Mouse (Mus musculus): ENCODE measurements around the gene Gm10192.
"Not testable (repeated sequence)": the region's sequence is repeated elsewhere in the genome, so short reads cannot be mapped to it uniquely, and the experiment has no call there.

Gene Gm10192

DNA sequence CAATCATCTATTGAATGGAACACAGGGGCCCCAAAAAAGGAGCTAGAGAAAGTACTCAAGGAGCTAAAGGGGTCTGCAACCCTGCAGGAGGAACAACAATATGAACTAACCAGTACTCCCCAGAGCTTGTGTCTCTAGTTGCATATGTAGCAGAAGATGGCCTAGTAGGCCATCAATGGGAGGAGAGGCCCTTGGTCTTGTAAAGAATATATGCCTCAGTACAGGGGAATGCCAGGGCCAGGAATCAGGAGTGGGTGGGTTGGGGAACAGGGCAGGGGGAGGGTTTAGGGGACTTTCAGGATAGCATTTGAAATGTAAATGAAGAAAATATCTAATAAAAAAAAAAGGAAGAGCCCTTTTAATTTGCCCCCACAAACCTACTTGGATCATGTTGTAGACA is at the start of gene Gm10192:
Gene Gm10192, minus strand, starts transcription at position 101 of the 400 bp plus-strand sequence.
- not testable (repeated sequence) for DNase-seq (ENCODE audit: low spot score in 2 of 2)

DNA sequence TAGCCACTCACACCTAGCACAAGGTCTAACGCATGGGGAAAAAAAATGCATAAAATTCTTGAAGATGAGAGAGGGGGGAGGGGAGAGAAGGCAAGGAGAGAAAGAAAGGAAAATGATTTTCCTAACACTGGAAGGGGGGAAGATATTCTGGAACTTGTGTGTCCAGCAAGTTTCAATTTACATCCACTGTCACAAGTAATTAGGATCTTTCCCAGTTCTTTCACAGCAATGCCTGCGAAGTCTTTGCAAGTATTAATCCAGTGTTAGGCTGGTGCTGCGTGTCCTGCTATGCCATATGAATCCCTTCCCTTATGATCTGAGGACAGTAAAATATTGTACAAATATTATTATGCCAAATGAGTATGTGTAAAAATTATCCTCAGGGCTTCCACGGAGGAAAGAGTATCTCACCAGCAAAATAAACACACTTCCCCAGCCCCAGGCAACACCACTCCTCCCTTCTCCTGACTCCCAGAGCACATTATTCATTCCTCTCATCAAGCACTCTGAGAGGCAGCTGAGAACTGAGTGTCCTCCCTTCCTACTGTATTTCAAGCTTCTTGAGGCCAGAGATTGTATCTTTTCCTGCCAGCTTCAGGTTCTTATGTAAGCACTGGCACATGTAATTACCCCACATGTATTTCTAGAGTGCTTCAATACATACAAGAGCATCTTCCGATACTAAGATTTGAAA is 47.6 kb upstream of the Gm10192 start:
- no peak for DNase-seq (ENCODE audit: low spot score in 2 of 2)

DNA sequence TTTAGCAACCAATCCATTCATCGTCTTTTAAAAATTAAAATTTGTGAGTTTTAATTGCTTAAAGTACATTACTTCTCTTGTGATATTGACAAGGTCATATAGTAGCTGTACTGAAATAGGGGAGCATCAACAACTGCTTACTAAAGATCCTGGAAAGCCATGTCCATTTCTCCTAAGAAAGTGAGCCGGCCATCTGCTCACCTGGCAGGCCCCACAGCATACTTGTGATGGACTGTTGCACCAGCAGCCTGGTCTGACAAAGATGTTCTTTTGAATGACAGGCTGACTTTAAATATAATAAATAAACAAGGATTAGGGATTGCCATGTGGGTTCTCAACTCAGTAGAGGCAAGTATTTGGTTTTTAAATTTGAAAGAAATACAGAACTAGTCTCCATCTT is 36.7 kb upstream of the Gm10192 start:
- no peak for DNase-seq (ENCODE audit: low spot score in 2 of 2)

DNA sequence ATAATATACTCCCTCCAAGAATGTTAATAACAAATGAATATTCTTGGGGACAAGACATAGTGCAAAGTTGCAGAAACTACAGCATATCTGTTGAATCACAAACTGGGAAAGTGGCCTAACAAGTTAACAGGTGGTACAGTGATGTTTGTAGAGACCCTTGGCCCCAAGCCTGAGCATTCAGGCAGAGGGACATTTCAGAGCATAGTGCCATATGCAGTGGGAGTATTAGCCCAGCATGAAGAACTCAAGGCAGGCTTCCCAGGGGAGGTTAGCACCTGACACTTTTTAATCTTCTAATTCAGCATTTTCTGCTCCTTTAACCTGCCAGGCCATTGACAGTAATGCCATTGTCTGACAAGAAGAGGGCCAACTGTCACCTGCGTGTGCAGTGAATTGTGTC is 34.9 kb upstream of the Gm10192 start:
- no peak for DNase-seq (ENCODE audit: low spot score in 2 of 2)

DNA sequence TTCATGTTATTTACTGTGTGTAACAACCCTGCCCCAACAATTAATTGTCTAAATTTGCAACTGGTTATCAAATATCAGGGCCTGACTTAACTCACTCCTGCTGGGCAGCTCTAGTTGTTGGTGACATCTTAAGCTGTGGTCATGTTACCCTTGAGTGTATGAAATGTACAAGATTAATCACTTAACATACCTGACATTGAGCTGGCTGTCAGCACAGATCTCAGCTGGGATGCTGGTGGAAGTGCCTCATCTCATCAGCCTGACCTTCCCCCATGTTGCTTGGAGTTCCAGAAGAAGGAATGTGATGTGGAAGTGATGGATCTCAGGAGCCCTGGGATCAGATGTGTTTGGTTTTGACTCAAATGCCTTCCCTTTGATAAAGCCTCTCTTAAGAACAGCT is 29.5 kb upstream of the Gm10192 start:
- DNase-seq (ENCODE audit: low spot score in 2 of 2): no peak

DNA sequence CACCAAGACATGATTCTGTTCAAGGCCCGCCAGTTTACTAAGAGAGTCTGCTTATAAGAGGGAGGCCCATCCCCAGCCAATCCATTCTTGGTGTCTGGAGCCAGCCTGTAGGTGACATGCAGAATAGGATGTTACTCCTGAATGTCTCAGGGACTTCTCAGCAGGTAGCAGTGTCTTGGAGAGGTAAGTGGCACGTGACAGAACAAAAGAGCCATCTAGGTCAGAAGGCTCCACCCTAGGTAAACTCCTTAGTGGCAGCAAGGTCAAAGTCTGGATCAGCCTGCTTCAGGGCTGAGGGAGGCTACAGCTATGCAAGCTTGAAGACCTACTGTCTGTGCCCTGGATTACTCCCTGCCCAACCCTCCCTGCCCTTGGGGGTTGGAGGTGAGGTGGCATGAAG is 20.0 kb upstream of the Gm10192 start:
- DNase-seq (ENCODE audit: low spot score in 2 of 2): not testable (repeated sequence)

DNA sequence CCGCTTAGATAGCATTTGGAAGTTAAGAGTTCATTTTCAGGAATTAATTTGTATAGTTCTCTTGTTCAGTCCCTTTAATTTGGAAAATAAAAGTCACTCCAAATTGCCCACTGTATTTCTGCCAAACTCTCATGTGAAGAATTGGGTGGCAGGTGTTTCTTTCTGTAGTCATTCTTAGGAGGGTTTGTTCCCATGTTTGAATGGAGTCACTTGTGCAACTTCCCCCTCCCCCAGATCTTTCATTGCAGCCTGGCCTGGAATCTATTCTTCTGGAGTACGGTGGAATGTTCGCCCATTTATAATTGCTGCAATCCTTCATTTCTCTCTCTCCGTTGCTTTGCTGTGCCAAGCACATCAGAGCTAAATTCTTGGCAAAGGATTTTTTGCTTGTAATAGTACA is 10.2 kb upstream of the Gm10192 start:
- no peak for DNase-seq (ENCODE audit: low spot score in 2 of 2)

DNA sequence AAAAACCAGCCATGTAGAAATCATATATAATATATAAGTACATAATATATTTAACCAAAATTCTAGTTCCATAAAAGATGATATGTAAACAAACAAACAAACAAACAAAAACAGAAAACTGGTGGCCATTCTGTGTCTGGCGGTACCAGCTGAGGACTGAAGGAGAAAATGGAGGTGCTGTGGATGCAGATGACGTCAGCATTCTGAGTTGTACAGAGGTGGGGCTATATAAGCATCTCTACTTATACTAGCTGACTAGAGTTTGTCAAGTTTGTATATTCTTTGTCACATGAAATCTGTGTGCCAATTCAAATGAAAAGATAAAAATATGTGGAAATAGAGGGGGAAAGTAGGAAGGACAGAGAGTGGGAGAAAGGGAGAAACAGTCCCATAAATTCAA is 9.6 kb upstream of the Gm10192 start:
- no peak for DNase-seq (ENCODE audit: low spot score in 2 of 2)

DNA sequence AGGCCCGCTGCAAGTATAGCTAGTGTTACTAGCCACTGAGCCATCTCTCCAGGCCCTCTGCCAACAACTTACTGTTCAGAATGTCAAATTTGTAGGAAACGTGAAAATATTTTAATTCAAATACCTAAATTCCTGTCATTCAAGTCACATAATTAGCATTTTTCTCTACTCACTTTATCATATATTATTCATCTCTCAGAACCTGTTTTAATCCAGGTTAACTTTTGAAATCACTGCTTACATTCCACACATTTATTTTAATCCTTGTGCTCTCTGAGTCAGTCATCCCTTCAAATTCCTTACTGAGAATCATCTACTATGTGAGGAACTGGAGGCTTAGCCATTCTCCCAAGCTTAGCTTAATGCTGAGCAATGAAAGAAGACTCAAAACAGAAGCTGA is 2.6 kb downstream of the Gm10192 start:
- no peak for DNase-seq (ENCODE audit: low spot score in 2 of 2)

DNA sequence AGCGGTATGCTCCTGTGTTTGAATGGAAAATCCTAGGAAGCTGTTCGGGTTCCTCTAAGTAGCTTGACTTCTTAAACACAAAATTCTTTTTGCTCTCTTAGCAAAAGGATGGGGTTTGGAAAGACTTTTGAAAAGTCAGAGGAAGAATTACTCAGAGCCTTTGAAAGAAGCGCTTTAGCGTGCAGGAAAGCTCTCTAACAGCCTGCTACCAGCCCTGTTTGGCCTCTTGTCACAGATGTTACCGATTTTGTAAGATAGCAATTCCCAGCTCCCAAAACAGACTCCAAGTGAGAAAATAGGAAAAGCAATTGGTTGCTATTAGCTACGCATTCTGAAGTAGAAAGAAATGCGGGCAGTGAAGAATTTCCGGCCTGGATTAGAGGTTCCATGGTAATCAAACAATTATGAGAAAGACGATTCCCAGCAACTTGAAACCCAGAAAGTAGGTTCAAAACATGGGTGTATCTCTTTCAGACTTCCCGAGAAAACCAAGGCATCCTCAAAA is 26.1 kb downstream of the Gm10192 start:
- DNase-seq (ENCODE audit: low spot score in 2 of 2): no peak

DNA sequence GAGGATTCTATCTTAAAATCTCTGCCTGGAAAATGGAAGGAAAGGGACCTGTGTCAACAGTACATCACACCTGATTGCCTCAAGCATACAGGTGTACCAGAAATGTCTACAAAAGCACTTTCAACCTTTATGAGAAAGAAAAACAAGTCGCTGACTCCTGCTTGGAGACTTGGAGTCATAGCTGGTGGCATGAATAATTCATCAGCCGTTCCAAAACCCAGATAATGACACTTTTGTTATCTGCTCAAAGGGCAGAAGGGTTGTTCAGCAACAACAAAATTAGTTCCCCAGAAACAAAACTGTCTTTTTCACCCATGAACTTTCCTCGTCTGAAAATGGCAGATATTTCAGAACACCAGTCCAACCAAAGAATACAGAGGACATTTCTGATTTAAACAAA is 26.9 kb downstream of the Gm10192 start:
- no peak for DNase-seq (ENCODE audit: low spot score in 2 of 2)

DNA sequence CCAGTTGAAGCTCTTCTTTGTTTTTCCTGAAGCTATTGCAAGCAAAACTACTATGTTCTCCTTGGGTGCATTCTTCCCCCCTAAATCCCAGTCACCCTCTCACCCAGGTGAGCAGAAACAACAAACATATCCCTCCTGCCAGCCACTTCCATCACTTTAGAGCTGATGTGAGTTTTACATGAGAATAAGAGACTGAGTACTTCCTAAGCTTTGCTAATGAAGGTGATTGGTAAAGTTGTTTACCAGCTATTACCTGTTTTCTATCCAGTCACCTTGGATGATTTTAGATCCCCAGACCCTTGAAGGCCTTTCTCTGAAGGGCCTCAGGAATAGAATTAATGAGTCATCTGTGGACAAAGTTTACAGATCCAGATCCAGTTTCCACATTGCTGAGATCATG is 29.4 kb downstream of the Gm10192 start:
- no peak for DNase-seq (ENCODE audit: low spot score in 2 of 2)

DNA sequence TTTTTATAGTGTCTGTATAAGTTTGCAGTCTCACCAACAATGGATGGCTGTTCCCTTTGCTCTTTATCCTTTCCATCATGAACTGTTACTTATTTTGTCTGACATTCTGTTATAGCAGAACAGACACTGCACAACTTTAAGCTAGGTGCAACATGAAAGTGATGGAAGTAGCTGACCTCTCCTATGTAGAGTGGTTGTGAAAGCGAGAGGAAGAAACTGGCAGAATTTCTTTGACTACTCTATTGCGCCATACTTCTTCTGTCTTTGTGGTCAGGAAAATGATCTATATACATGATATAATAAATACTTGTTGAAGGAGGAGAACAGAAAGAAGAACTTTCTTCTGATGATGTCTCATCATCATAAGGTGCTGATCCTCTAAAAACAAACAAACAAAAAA is 40.5 kb downstream of the Gm10192 start:
- no peak for DNase-seq (ENCODE audit: low spot score in 2 of 2)
